Mouse (Mus musculus) heart, adult 2 months (tissue): ENCODE data around the gene Fdxr. TPM values are rescaled to one million over a fixed set of nuclear protein-coding genes. Genes with fewer than 3 reads are reported as not detected.

Experiments
- DNase-seq, 2 experiments: peaks; one replicate each; pipeline ENCODE4 v3.0.0; 2021
- H3K27ac ChIP-seq: fragments of 200-600 bp; 2 replicates; pipeline ENCODE4 v1.8.1; 2022
- H3K27me3 ChIP-seq: fragments of 200-500 bp; 2 replicates; pipeline ENCODE4 v1.6.1; 2012; ENCODE audit warnings: mild to moderate bottlenecking, low read length, inconsistent platforms, mixed read lengths; ENCODE audit not compliant: control insufficient read depth, insufficient read depth
- H3K36me3 ChIP-seq: fragments of 200-500 bp; 2 replicates; pipeline ENCODE4 v1.6.1; 2012; ENCODE audit warnings: low read length, inconsistent platforms; ENCODE audit not compliant: control insufficient read depth, insufficient read depth
- H3K4me1 ChIP-seq: fragments of 200-500 bp; 2 replicates; pipeline ENCODE4 v1.6.1; 2011; ENCODE audit warnings: low read length; ENCODE audit not compliant: control insufficient read depth, insufficient read depth
- H3K4me3 ChIP-seq: fragments of 200-600 bp; 2 replicates; pipeline ENCODE4 v1.8.1; 2022
- H3K79me2 ChIP-seq: fragments of 200-500 bp; replicated peaks from 2 replicates; pipeline ENCODE4 v1.6.1; 2012; ENCODE audit warnings: mild to moderate bottlenecking, inconsistent platforms, low read length, moderate library complexity, mixed read lengths; ENCODE audit not compliant: control insufficient read depth, insufficient read depth
- H3K9ac ChIP-seq: fragments of 200-500 bp; 2 replicates; pipeline ENCODE4 v1.6.1; 2012; ENCODE audit warnings: low read depth, mild to moderate bottlenecking, control low read depth, inconsistent platforms, low read length, mixed read lengths
- CTCF ChIP-seq: fragments of 200-600 bp; IDR thresholded peaks from 2 replicates; pipeline ENCODE4 v1.8.1; 2022; ENCODE audit warnings: antibody characterized with exemption, mild to moderate bottlenecking, moderate library complexity
- EP300 ChIP-seq: fragments of 200-500 bp; IDR thresholded peaks from 2 replicates; pipeline ENCODE4 v1.6.1; 2011; ENCODE audit warnings: low read depth, low read length, control low read depth; ENCODE audit not compliant: insufficient read depth
- POLR2A ChIP-seq: fragments of 200-500 bp; IDR thresholded peaks from 2 replicates; pipeline ENCODE4 v1.6.1; 2011; ENCODE audit warnings: mild to moderate bottlenecking, low read depth, low read length, control low read depth; ENCODE audit not compliant: insufficient read depth
- WGBS: fragments of 180-500 bp; shearing (Covaris S2); methylation state at CpG from one replicate; pipeline ENCODE4 v1.1.7; 2018; 5-methylcytosine and 5-hydroxymethylcytosine counted together
- intact Hi-C: fragments of 180-260 bp; cut with DNase I; formaldehyde crosslinking; loops from one replicate; pipeline ENCODE4 v1.15.1; 2025
- polyA plus RNA-seq: library from polyadenylated mRNA; depleted of rRNA; stranded (reverse); fragments of >200 nt; gene quantifications from 2 replicates; pipeline ENCODE4 v1.2.3, GENCODE M21; 2012
- total RNA-seq, 2 experiments: library from RNA; stranded (reverse); gene quantifications; 2 replicates each; pipeline ENCODE4 v1.2.3; 2021

The Fdxr gene
- total and polyA plus RNA-seq, 3 experiments, result 7.1 to 8.8 (median 8.4) TPM

- no peaks in the 10 kb centered on the region for H3K36me3 ChIP-seq
- 71% methylated on average over 19 of the region's 19 CpGs for WGBS
- no peak for TF ChIP-seq POLR2A
- TF ChIP-seq EP300, result no peak
- no peak for TF ChIP-seq CTCF
- no peaks in the 10 kb centered on the region for H3K79me2 ChIP-seq
- H3K4me1 ChIP-seq, result peaks cover 6% of the 10 kb centered on the region
- no peak overlapping the region for H3K4me3 ChIP-seq
- no peaks in the 10 kb centered on the region for H3K27me3 ChIP-seq
- no peak overlapping the region for H3K9ac ChIP-seq
- no peak overlapping the region for H3K27ac ChIP-seq
- intact Hi-C loops, result no loop called here
- no peak for DNase-seq
Observed at GRCm38 (mm10) chr11:115286201-115286993, 9.5 kb upstream of the Fdxr start.

GRCm38 (mm10) chr11:115285282-115285681 is 8.4 kb upstream of the Fdxr start:
- Histone ChIP-seq H3K4me1 (peaks cover 1% of the 10 kb centered on the region), H3K4me3 (no peak overlapping the region), H3K27ac (no peak overlapping the region), H3K79me2 (no peaks in the 10 kb centered on the region), H3K27me3 (no peaks in the 10 kb centered on the region), H3K36me3 (no peaks in the 10 kb centered on the region), H3K9ac (no peak overlapping the region)
- no peak for DNase-seq
- TF ChIP-seq CTCF, result no peak
- no peak for TF ChIP-seq EP300
- TF ChIP-seq POLR2A, result no peak
- 48% methylated on average over 4 of the region's 4 CpGs for WGBS
- intact Hi-C loops, result no loop called here

- intact Hi-C loops, result no loop called here
- 85% methylated on average over 12 of the region's 12 CpGs for WGBS
Observed at GRCm38 (mm10) chr11:115283891-115284620, 7.2 kb upstream of the Fdxr start.

GRCm38 (mm10) chr11:115283486-115283765 is 6.6 kb upstream of the Fdxr start:
- peak in 1 of 2 experiments; percentile 15 for DNase-seq
- no peaks in the 10 kb centered on the region for H3K27me3 ChIP-seq
- intact Hi-C loops, result no loop called here
- 82% methylated on average over 9 of the region's 9 CpGs for WGBS
- H3K9ac ChIP-seq, result no peak overlapping the region
- H3K79me2 ChIP-seq, result no peaks in the 10 kb centered on the region
- H3K36me3 ChIP-seq, result no peaks in the 10 kb centered on the region
- no peak overlapping the region for H3K4me3 ChIP-seq
- no peak overlapping the region for H3K27ac ChIP-seq
- peaks cover 1% of the 10 kb centered on the region for H3K4me1 ChIP-seq
- TF ChIP-seq CTCF (no peak), EP300 (no peak), POLR2A (no peak)

More at GRCm38 (mm10) chr11:115283891-115284620, 7.2 kb upstream of the Fdxr start:
- peaks cover 1% of the 10 kb centered on the region for H3K4me1 ChIP-seq
- no peaks in the 10 kb centered on the region for H3K36me3 ChIP-seq
- H3K27me3 ChIP-seq, result no peaks in the 10 kb centered on the region
- TF ChIP-seq EP300 (no peak), CTCF (no peak), POLR2A (no peak)
- no peaks in the 10 kb centered on the region for H3K79me2 ChIP-seq
- DNase-seq, result peak in 1 of 2 experiments; percentile 16
- no peak overlapping the region for H3K27ac ChIP-seq
- no peak overlapping the region for H3K9ac ChIP-seq
- H3K4me3 ChIP-seq, result no peak overlapping the region

- H3K27me3 ChIP-seq, result no peaks in the 10 kb centered on the region
- no peak for TF ChIP-seq EP300
- TF ChIP-seq CTCF, result no peak
- TF ChIP-seq POLR2A, result no peak
- no peak overlapping the region for H3K9ac ChIP-seq
- no peak overlapping the region; the same call in none of the 2 replicates for H3K27ac ChIP-seq
- H3K36me3 ChIP-seq, result no peaks in the 10 kb centered on the region
- no peaks in the 10 kb centered on the region for H3K79me2 ChIP-seq
- peak in 1 of 2 experiments; percentile 22 for DNase-seq
- no peak overlapping the region for H3K4me3 ChIP-seq
- H3K4me1 ChIP-seq, result peaks cover under 1% of the 10 kb centered on the region
- 76% methylated on average over 8 of the region's 8 CpGs for WGBS
- intact Hi-C loops, result no loop called here
Observed at GRCm38 (mm10) chr11:115282723-115283485, 6.1 kb upstream of the Fdxr start.

- intact Hi-C loops, result no loop called here
- Histone ChIP-seq H3K27ac (peak overlapping the region; percentile 33), H3K36me3 (no peaks in the 10 kb centered on the region), H3K4me1 (peaks cover 1% of the 10 kb centered on the region), H3K9ac (no peak overlapping the region), H3K79me2 (no peaks in the 10 kb centered on the region), H3K27me3 (no peaks in the 10 kb centered on the region), H3K4me3 (no peak overlapping the region)
- no peak for TF ChIP-seq CTCF
- no peak for TF ChIP-seq EP300
- no peak for TF ChIP-seq POLR2A
- DNase-seq, result peak; percentile 52 to 65
- WGBS, result 59% methylated on average over 8 of the region's 8 CpGs
Observed at GRCm38 (mm10) chr11:115282295-115282694, 5.4 kb upstream of the Fdxr start.
